Mouse (Mus musculus): ENCODE measurements around the gene Rnf187. TPM values are rescaled to one million over a fixed set of nuclear protein-coding genes. Genes with fewer than 3 reads are reported as not detected.

Gene Rnf187
- total and polyA plus RNA-seq, 3 experiments: 280 to 3,830 (median 337) TPM

DNA sequence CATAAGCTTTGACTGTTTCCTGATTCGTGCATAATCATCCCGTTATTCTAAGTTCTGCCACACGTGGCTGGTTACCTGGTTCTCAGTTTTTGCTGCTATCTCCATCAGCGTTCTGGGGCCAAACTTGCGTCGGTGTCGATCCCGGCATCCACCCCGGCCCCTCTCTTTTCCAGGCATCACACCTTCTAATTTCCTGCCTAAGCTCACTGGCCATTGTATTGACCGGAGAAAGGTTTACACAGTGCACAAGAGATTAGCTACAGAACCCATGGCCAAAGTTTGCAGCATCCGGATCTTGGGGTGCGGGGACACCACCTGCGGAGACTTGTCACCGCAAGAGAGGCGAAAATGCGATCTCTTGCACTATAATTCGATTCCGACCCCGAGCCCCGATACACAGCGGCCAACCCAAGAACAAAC is 38.9 kb upstream of the Rnf187 start:
- H3K27ac ChIP-seq (ENCODE audit: control insufficient read depth, low read depth, low read length): peak overlapping the region; percentile 89

DNA sequence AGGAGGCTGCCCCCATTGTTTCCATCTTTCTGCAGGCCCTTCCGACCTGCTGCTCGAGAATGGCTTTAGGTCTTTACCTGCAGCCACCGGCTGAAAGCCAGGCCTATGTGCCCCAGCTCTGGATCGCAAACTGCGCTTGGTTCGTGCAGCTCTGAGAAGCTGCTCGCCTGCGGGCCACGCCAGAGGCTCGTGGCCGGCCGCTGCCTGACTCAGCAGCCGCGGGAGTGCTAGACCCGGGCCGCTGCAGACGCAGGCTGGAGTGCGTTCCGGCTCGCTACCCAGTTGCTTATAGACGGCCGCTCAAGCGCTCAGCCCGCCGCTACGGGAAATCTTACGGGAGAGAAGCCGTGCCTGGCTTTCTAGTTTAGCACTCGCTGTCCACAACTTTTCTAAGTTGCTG is 38.4 kb upstream of the Rnf187 start:
- H3K4me1 ChIP-seq (ENCODE audit: control insufficient read depth in 1 of 2, insufficient read depth in 2 of 2, low read length in 2 of 2): peaks cover 15 to 18% of the 10 kb centered on the region in 2 experiments

More for the DNA sequence above, 38.9 kb upstream of the Rnf187 start:
- Histone ChIP-seq H3K36me3 (ENCODE audit: control insufficient read depth in 1 of 2, insufficient read depth in 2 of 2, low read length in 2 of 2) (peaks cover 5 to 23% of the 10 kb centered on the region in 2 experiments; a peak in 3 of 4 replicates), H3K4me1 (ENCODE audit: control insufficient read depth in 1 of 2, insufficient read depth in 2 of 2, low read length in 2 of 2) (peaks cover 15 to 18% of the 10 kb centered on the region in 2 experiments), H3K27me3 (ENCODE audit: control insufficient read depth in 1 of 2, insufficient read depth in 2 of 2, low read length in 2 of 2) (no peaks in the 10 kb centered on the region), H3K9me3 (replicated peaks; ENCODE audit: insufficient read depth, low read length) (no peaks in the 10 kb centered on the region), H3K9ac (ENCODE audit: control insufficient read depth, low read depth, low read length, poor library complexity, severe bottlenecking) (peak overlapping the region; percentile 81), H3K79me2 (ENCODE audit: control insufficient read depth, insufficient read depth, low read length, poor library complexity) (peaks cover 52% of the 10 kb centered on the region), H3K4me3 (ENCODE audit: control insufficient read depth in 1 of 2, insufficient read depth in 1 of 2, low read depth in 2 of 2, low read length in 2 of 2) (peak overlapping the region; percentile 88 to 97)
- DNase-seq (ENCODE audit: low read depth, low spot score): peak; percentile 67
- TF ChIP-seq POLR2A (IDR thresholded peaks at IDR 0.05; ENCODE audit: control insufficient read depth in 1 of 2, insufficient read depth in 1 of 2, low read depth in 1 of 2, low read length in 2 of 2, poor library complexity in 1 of 2) (peak in 1 of 2 experiments; percentile 71; a peak in 1 of 4 replicates), BHLHE40 (IDR thresholded peaks at IDR 0.05; ENCODE audit: borderline replicate concordance, low read depth, low read length) (no peak), MAX (IDR thresholded peaks at IDR 0.05; ENCODE audit: low read length) (peak; percentile 72), HCFC1 (IDR thresholded peaks at IDR 0.05; ENCODE audit: low read depth, low read length) (no peak), RCOR1 (IDR thresholded peaks at IDR 0.05; ENCODE audit: low read depth, low read length) (0 out of 2 replicates have a peak, but pooled peaks have one; percentile 14), MXI1 (IDR thresholded peaks at IDR 0.05; ENCODE audit: low read depth, low read length) (peak; percentile 87; the same call in 1 of the 2 replicates)

DNA sequence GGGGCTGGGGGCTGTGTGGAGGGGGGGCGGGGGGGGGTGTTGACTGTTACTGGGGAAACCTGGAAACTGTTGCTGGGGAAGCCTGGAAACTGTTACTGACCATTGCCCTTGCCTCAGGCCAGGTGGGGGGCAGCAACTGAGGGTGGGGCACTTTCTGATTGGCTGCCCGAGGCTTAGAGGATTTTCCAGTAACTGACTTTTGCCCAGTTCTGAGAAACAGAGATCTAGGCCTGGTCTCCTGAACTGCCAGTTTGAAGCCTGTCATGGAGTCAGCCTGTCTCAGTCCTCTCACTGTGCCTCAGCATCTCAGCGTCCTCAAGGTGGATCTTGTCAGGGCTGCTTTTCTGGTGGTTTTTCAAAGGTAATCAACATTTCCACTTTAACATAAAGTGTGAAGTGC is 35.7 kb upstream of the Rnf187 start:
- Histone ChIP-seq H3K4me1 (ENCODE audit: control insufficient read depth in 1 of 2, insufficient read depth in 2 of 2, low read length in 2 of 2) (peaks cover 9 to 23% of the 10 kb centered on the region in 2 experiments), H3K27ac (ENCODE audit: control insufficient read depth, low read depth, low read length) (no peak overlapping the region), H3K4me3 (ENCODE audit: control insufficient read depth in 1 of 2, insufficient read depth in 1 of 2, low read depth in 2 of 2, low read length in 2 of 2) (no peak overlapping the region), H3K36me3 (ENCODE audit: control insufficient read depth in 1 of 2, insufficient read depth in 2 of 2, low read length in 2 of 2) (peaks cover 0 to 19% of the 10 kb centered on the region in 2 experiments; a peak in 3 of 4 replicates), H3K9me3 (replicated peaks; ENCODE audit: insufficient read depth, low read length) (no peaks in the 10 kb centered on the region), H3K27me3 (ENCODE audit: control insufficient read depth in 1 of 2, insufficient read depth in 2 of 2, low read length in 2 of 2) (no peaks in the 10 kb centered on the region), H3K79me2 (ENCODE audit: control insufficient read depth, insufficient read depth, low read length, poor library complexity) (peaks cover 37% of the 10 kb centered on the region), H3K9ac (ENCODE audit: control insufficient read depth, low read depth, low read length, poor library complexity, severe bottlenecking) (no peak overlapping the region)
- TF ChIP-seq ZKSCAN1 (IDR thresholded peaks at IDR 0.05; ENCODE audit: low read depth, low read length) (no peak), MYB (IDR thresholded peaks at IDR 0.05; ENCODE audit: low read depth, low read length) (no peak), MYC (IDR thresholded peaks at IDR 0.05; ENCODE audit: low read depth, low read length) (no peak), MAZ (IDR thresholded peaks at IDR 0.05; ENCODE audit: low read depth, low read length) (no peak), POLR2AphosphoS5 (IDR thresholded peaks at IDR 0.05; ENCODE audit: borderline replicate concordance, low read depth, low read length) (no peak), MEF2A (IDR thresholded peaks at IDR 0.05; ENCODE audit: extremely low read depth, insufficient replicate concordance, low read depth, low read length, poor library complexity, severe bottlenecking) (no peak), TCF12 (IDR thresholded peaks at IDR 0.05; ENCODE audit: low read depth, low read length) (no peak), MAFK (IDR thresholded peaks at IDR 0.05; ENCODE audit: borderline replicate concordance, low read depth, low read length) (no peak), GATA1 (IDR thresholded peaks at IDR 0.05; ENCODE audit: low read depth, low read length) (no peak), NRF1 (IDR thresholded peaks at IDR 0.05; ENCODE audit: insufficient read depth, low read depth, low read length, poor library complexity, severe bottlenecking) (no peak), SIN3A (IDR thresholded peaks at IDR 0.05; ENCODE audit: low read length) (no peak), CTCF (IDR thresholded peaks at IDR 0.05 in 2 of 3, conservative IDR thresholded peaks at IDR 0.05 in 1 of 3; ENCODE audit: control insufficient read depth in 1 of 3, insufficient read depth in 1 of 3, low read depth in 2 of 3, low read length in 3 of 3, poor library complexity in 1 of 3, severe bottlenecking in 1 of 3) (no peak), NELFE (IDR thresholded peaks at IDR 0.05; ENCODE audit: low read depth, low read length) (no peak), ZMIZ1 (IDR thresholded peaks at IDR 0.05; ENCODE audit: low read depth, low read length) (no peak), TBP (IDR thresholded peaks at IDR 0.05; ENCODE audit: low read depth, low read length) (no peak), GABPA (IDR thresholded peaks at IDR 0.05; ENCODE audit: low read depth, low read length) (no peak), CHD1 (IDR thresholded peaks at IDR 0.05; ENCODE audit: low read depth, low read length) (no peak)
- no peak for DNase-seq (ENCODE audit: low read depth, low spot score)

More for the DNA sequence above, 38.4 kb upstream of the Rnf187 start:
- Histone ChIP-seq H3K36me3 (ENCODE audit: control insufficient read depth in 1 of 2, insufficient read depth in 2 of 2, low read length in 2 of 2) (peaks cover 2 to 25% of the 10 kb centered on the region in 2 experiments; a peak in 3 of 4 replicates), H3K79me2 (ENCODE audit: control insufficient read depth, insufficient read depth, low read length, poor library complexity) (peaks cover 54% of the 10 kb centered on the region), H3K4me3 (ENCODE audit: control insufficient read depth in 1 of 2, insufficient read depth in 1 of 2, low read depth in 2 of 2, low read length in 2 of 2) (peak overlapping the region; percentile 88 to 97), H3K27me3 (ENCODE audit: control insufficient read depth in 1 of 2, insufficient read depth in 2 of 2, low read length in 2 of 2) (no peaks in the 10 kb centered on the region), H3K9me3 (replicated peaks; ENCODE audit: insufficient read depth, low read length) (no peaks in the 10 kb centered on the region), H3K27ac (ENCODE audit: control insufficient read depth, low read depth, low read length) (peak overlapping the region; percentile 89), H3K9ac (ENCODE audit: control insufficient read depth, low read depth, low read length, poor library complexity, severe bottlenecking) (peak overlapping the region; percentile 81)
- 0 out of 2 replicates have a peak, but pooled peaks have one; percentile 31 for TF ChIP-seq HCFC1 (IDR thresholded peaks at IDR 0.05; ENCODE audit: low read depth, low read length)
- no peak for TF ChIP-seq GABPA (IDR thresholded peaks at IDR 0.05; ENCODE audit: low read depth, low read length)
- peak; percentile 89; the same call in 1 of the 2 replicates for TF ChIP-seq UBTF (IDR thresholded peaks at IDR 0.05; ENCODE audit: borderline replicate concordance, insufficient read depth, low read depth, low read length)
- peak; percentile 65 for DNase-seq (ENCODE audit: low read depth, low spot score)

Measured in MEL (cell line).